Mouse (Mus musculus): Measurements from ENCODE around the gene Tenm1.
A peak's percentile ranks its signal among the peaks of the same experiment; 100 is the strongest.

Tenm1 gene

GRCm38 (mm10) chrX:43428855-43429263 lies at the start of gene Tenm1:
Gene Tenm1, minus strand, starts transcription at chrX:43429126.
- DNase-seq, result no peak

DNA sequence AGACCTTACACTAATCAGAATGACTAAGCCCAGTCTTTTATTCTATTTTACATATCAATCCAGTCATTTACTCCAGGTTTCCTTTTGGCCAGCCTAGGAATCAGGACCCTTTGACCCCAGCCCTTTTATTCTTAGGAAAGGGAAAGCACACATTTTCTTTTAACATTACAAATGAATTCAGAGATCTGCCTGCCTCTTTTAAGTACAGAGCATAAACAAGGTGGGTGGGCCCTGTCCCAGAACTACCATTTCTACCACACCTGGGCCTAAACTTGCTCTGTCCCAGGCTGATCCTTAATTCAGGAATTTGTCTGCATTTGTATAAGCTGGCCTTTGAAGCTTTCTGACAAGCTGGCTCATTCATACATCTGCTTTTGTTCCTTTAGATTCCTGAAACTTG lies 38.4 kb upstream of the Tenm1 start:
- DNase-seq, result no peak

DNA sequence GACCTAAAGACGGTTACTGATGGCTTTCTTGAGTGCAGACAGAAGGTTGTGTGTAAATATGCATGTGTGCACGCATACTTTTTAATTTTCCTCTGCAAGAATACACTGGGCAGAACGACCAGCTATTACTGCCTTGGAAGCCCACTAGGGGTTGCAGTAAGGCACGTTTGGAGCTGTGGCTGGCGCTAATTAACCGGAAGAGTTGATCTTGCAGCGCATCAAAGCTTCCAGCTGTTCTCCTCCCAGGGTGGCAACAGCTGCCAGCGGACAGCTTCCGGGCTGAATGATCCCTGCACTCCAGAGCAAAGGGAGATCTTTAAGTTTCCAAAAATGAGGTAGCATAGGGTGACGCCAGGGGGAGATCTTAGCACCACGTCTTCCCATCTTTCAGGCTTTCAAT lies 1.7 kb upstream of the Tenm1 start:
- no peak for DNase-seq

- no peak for DNase-seq
Observed at GRCm38 (mm10) chrX:43429982-43430531, 1.1 kb upstream of the Tenm1 start.

- DNase-seq, result no peak
Observed at GRCm38 (mm10) chrX:43429337-43429736, 411 bp upstream of the Tenm1 start.

GRCm38 (mm10) chrX:43427961-43428365 lies 963 bp downstream of the Tenm1 start:
- no peak for DNase-seq

DNA sequence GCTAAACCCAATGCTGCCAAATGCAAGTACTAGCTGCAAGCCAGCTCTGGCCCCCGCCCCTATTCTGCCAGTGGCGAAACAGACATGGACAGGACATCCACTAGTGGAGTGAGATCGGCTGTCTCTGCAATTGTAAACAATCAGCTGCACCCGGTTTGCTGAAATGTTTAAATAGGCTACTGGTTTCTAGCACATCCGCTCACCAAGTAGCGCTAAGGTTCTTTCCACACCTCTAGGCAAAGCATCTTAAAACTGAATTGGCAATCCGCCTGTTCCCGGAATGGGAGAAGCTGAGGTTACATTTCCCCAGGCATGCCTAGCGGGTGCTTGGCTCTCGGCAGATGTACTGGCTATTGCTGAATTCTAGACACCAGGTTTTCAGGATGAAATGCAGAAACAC lies 1.8 kb downstream of the Tenm1 start:
- no peak for DNase-seq

GRCm38 (mm10) chrX:43397957-43398356 lies 31.0 kb downstream of the Tenm1 start:
- no peak for DNase-seq

GRCm38 (mm10) chrX:43388106-43388505 lies 40.8 kb downstream of the Tenm1 start:
- no peak for DNase-seq

- no peak for DNase-seq
Observed at GRCm38 (mm10) chrX:43372526-43372925, 56.4 kb downstream of the Tenm1 start.

DNA sequence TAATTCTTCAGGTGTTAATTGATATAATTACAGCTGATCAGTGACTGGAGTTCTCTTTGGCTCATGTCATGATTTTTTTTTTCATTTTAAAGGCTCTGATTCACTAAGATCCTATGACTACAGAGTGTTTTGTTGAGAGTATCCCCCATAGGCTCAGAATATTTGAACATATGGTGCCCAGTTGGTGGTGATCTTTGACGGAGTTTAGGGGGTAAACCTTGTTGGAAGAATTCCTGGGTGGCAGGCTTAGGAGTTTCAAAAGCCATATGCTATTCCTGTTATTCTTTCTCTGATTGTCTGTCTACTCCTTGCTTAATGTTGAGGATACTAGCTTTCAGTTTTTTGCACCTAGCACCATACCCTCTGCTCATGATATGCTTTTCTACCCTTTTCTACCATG lies 109.6 kb downstream of the Tenm1 start:
- no peak for DNase-seq

- DNase-seq, result no peak
Observed at GRCm38 (mm10) chrX:43317801-43318520, 111.0 kb downstream of the Tenm1 start.

GRCm38 (mm10) chrX:43235844-43236243 lies 193.1 kb downstream of the Tenm1 start:
- no peak for DNase-seq

DNA sequence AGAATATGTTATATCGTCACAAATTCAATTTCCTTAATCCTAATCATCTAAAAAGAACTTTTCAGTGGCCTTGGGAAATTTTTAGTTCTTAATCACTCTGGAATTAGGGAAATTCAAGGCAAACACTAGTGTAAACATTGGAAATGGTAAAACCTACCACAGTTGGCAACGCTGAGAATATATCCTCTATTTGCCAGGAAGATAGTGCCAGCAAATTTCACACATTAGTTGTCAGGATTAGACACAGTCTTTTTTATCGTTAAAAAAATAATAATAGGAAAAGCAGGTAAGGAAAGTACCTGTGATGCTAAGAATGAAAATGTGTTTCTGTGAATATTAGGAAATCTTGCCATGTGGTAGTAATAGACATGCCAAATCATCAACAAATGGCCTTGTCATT lies 223.9 kb downstream of the Tenm1 start:
- no peak for DNase-seq

- DNase-seq, result no peak
Observed at GRCm38 (mm10) chrX:43202249-43202783, 226.6 kb downstream of the Tenm1 start.

- no peak for DNase-seq
Observed at GRCm38 (mm10) chrX:43182975-43183374, 246.0 kb downstream of the Tenm1 start.

- DNase-seq, result no peak
Observed at GRCm38 (mm10) chrX:43151561-43151960, 277.4 kb downstream of the Tenm1 start.

DNA sequence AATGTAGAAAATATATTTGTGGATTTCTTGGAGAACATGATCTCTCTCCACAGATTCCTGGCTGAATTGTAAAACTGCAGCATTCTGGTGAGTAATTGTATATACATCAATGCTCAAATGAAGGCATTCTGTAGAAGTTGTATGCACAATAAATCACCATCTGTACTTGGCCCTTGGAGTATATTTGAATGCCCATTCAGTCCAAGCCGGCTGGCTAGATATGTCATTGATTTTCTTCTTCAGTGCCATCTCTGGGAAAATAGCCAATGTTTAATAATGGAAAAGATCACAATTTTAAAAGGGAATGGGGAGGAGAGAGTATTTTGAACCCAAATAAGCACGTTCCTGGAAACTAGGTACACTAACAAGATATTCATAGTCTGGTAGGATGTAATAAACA lies 299.2 kb downstream of the Tenm1 start:
- DNase-seq, result no peak

DNA sequence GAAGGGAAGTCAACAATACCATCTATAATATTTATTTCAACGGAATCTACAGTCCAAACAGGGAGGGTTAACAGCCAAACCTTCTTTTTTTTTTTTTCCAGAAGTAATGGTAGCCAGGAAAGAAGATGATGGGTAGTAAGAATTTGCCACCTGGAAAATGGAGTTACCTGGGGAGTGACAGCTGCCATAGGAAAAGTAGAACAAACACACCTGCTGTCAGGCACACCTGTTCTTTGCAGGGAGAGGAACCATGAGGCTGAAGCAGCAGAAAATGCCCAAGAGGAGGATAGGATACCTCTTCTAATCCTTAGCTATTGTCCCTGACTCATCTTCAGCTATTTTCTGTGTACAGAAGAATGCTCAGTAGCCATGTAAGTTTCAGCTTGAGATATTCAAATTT lies 306.4 kb downstream of the Tenm1 start:
- DNase-seq, result no peak

GRCm38 (mm10) chrX:43122001-43122400 lies 306.9 kb downstream of the Tenm1 start:
- DNase-seq, result no peak

DNA sequence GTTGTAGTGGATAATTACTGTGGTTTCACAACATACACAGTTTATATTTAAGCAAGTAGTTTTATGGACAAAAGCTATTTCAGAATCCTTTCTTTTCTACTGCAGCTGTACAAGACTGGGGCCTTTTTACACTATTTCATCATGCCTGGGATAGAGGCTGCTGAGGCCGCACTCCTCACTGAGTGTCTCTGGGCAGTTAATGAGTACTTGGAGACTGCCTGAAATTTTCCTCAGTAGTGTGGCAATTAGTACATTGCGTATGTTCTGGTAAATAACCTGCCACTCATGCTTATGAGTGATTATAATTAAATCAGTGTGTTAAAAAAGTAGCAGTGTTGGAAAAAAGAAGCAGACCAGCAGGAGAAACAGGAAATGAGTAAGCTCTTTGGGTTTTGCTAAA lies 442.8 kb downstream of the Tenm1 start:
- DNase-seq, result no peak

- peak; percentile 13 for DNase-seq
Observed at GRCm38 (mm10) chrX:42973562-42973961, 455.4 kb downstream of the Tenm1 start.

DNA sequence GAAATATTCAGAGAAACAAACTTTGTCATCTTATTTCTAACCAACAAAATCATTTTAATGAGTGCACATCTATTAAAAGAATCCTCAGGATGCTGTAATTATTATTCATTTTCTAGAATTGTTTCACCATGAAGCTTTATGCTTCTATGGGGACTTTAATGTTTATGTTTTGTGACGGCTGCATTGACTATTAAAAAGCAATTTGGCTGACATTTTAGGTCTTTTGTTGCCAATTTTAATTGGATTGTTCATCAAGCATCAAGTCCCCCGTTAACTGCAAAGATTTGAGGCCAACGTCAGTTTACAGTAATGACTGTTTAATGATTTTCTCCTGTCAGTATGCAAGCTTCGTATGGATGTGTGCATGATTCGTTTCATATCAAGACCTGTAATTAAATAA lies 461.3 kb downstream of the Tenm1 start:
- no peak for DNase-seq

DNA sequence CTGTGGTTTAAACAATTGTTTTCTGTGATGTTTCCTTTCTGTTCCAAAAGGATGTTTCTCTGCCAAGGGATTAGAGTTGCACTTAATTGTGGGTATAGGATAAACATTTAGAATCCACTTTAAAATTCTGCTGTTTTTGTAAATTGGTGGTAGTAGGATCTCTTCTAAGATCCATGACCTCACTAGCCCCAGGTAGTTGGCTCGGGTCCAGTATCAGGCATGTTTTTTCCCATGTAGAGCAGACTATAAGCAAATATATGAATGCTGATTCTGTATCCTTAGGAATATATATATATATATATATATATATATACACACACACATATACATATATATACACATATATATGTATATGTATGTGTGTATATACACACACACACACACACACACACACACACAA lies 567.2 kb downstream of the Tenm1 start:
- DNase-seq, result no peak

DNA sequence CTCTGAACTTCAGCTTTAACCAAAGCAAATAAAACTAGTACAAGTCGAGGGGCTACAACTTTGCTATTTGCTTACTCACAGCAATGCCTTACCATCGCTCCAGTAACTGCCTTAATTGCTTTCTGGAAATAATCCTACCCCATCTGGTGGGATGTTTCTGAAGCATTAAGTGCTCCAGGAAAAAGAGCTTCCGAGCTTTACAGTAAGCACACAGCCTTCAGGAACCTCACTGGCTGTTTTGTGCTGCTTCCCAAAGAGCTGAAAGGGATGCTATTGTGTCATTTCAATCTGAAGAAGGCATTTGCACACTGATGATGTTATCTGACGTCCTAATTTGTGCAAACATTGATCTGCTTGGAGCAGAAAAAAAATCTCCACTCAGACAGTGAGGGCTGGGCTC lies 647.4 kb downstream of the Tenm1 start:
- DNase-seq, result no peak
